Mouse (Mus musculus) kidney, postnatal 0 days (tissue): ENCODE measurements around the gene Gm3336. TPM values are rescaled to one million over a fixed set of nuclear protein-coding genes. Genes with fewer than 3 reads are reported as not detected.

Experiments
- ATAC-seq: fragments of 200-750 bp; cut with Nextera tagmentation; replicated peaks from 2 replicates; pipeline ENCODE4 v1.8.0; 2017; ENCODE audit warnings: low read depth, moderate number of reproducible peaks, moderate TSS enrichment, moderate library complexity; ENCODE audit not compliant: low FRiP score
- DNase-seq: peaks from one replicate; pipeline ENCODE4 v3.0.0-alpha.2; 2016; ENCODE audit warnings: low spot score
- H3K27ac ChIP-seq: fragments of 300-500 bp; sonication (generic); 2 replicates; pipeline ENCODE4 v1.5.1; 2014; ENCODE audit warnings: mild to moderate bottlenecking
- H3K27me3 ChIP-seq: fragments of 300-500 bp; sonication (generic); 2 replicates; pipeline ENCODE4 v1.6.1; 2014; ENCODE audit warnings: low read length, mixed read lengths; ENCODE audit not compliant: insufficient read depth
- H3K36me3 ChIP-seq: fragments of 300-500 bp; sonication (generic); 2 replicates; pipeline ENCODE4 v1.6.1; 2014; ENCODE audit warnings: low read length, mixed read lengths; ENCODE audit not compliant: insufficient read depth
- H3K4me1 ChIP-seq: fragments of 300-500 bp; sonication (generic); replicated peaks from 2 replicates; pipeline ENCODE4 v1.6.1; 2014; ENCODE audit warnings: antibody characterized with exemption, low read length, mixed read lengths; ENCODE audit not compliant: insufficient read depth
- H3K4me2 ChIP-seq: fragments of 300-500 bp; sonication (generic); 2 replicates; pipeline ENCODE4 v1.6.1; 2014; ENCODE audit warnings: mild to moderate bottlenecking, low read length, moderate library complexity, mixed read lengths
- H3K4me3 ChIP-seq: fragments of 300-500 bp; sonication (generic); replicated peaks from 2 replicates; pipeline ENCODE4 v1.5.1; 2014; ENCODE audit warnings: low read depth, low read length
- H3K9ac ChIP-seq: fragments of 300-500 bp; sonication (generic); 2 replicates; pipeline ENCODE4 v1.6.1; 2014; ENCODE audit warnings: low read depth, low read length
- H3K9me3 ChIP-seq: fragments of 300-500 bp; sonication (generic); replicated peaks from 2 replicates; pipeline ENCODE4 v1.6.1; 2016; ENCODE audit warnings: low read length, inconsistent platforms, mixed read lengths
- CTCF ChIP-seq: IDR thresholded peaks from 2 replicates; pipeline ENCODE4 v1.5.1; 2016; ENCODE audit warnings: antibody characterized with exemption, low read depth, mild to moderate bottlenecking, moderate library complexity
- WGBS: fragments of 180-500 bp; shearing (Covaris S2); extraction: QIAGEN DNeasy Blood & Tissue Kit; methylation state at CpG from one replicate; pipeline ENCODE4 v1.1.7; 2014; 5-methylcytosine and 5-hydroxymethylcytosine counted together
- polyA plus RNA-seq: library from polyadenylated mRNA; unstranded; fragments of >200 nt; fragmentation: Nextera tagmentation; extraction: Ambion mirVana; gene quantifications from 2 replicates; pipeline ENCODE4 v1.2.1, GENCODE M21; 2015

Gene Gm3336
- polyA plus RNA-seq, 1 experiment from 2014 or later, result 0.74 TPM

GRCm38 (mm10) chr8:70753151-70753550, 34.8 kb downstream of the Gm3336 start:
- Histone ChIP-seq H3K36me3 (0 out of 2 replicates have a peak, but pooled peaks cover 10% of the 10 kb centered on the region), H3K27me3 (no peaks in the 10 kb centered on the region), H3K4me2 (peak overlapping the region; percentile 44), H3K4me3 (peak overlapping the region; percentile 1; the same call in 1 of the 2 replicates), H3K27ac (peak overlapping the region; percentile 90), H3K4me1 (peaks cover 23% of the 10 kb centered on the region), H3K9ac (peak overlapping the region; percentile 41; the same call in 1 of the 2 replicates), H3K9me3 (no peaks in the 10 kb centered on the region)
- TF ChIP-seq CTCF, result no peak
- peak; percentile 88 for DNase-seq
- WGBS, result 8% methylated on average over 21 of the region's 21 CpGs
- no peak; the same call in 1 of the 2 replicates for ATAC-seq

- ATAC-seq (peak; percentile 96), DNase-seq (peak; percentile 100)
- peak; percentile 12; the same call in 1 of the 2 replicates for TF ChIP-seq CTCF
- H3K27me3 ChIP-seq, result no peaks in the 10 kb centered on the region
- H3K4me3 ChIP-seq, result peak within 1 kb of the TSS; percentile 81
- 8% methylated on average over 37 of the region's 37 CpGs for WGBS
- peak within 1 kb of the TSS; percentile 96 for H3K4me2 ChIP-seq
- H3K9ac ChIP-seq, result peak within 1 kb of the TSS; percentile 82
- peaks cover 29% of the 10 kb centered on the region for H3K4me1 ChIP-seq
- H3K36me3 ChIP-seq, result 0 out of 2 replicates have a peak, but pooled peaks cover 12% of the 10 kb centered on the region
- no peaks in the 10 kb centered on the region for H3K9me3 ChIP-seq
- H3K27ac ChIP-seq, result peak within 1 kb of the TSS; percentile 90
Observed at GRCm38 (mm10) chr8:70754043-70754870, 35.9 kb downstream of the Gm3336 start, which contains the start of gene Rab3a. Gene Rab3a (plus strand): TSS chr8:70754679.

- no peak for TF ChIP-seq CTCF
- Histone ChIP-seq H3K9ac (peak overlapping the region; percentile 82), H3K27me3 (no peaks in the 10 kb centered on the region), H3K4me2 (peak overlapping the region; percentile 96), H3K36me3 (0 out of 2 replicates have a peak, but pooled peaks cover 12% of the 10 kb centered on the region), H3K4me3 (peak overlapping the region; percentile 81), H3K4me1 (peaks cover 34% of the 10 kb centered on the region), H3K9me3 (no peaks in the 10 kb centered on the region), H3K27ac (peak overlapping the region; percentile 77)
- peak; percentile 11 for ATAC-seq
- WGBS, result 11% methylated on average over 47 of the region's 50 CpGs
- no peak for DNase-seq
Observed at GRCm38 (mm10) chr8:70754871-70755660, 36.7 kb downstream of the Gm3336 start.

DNA sequence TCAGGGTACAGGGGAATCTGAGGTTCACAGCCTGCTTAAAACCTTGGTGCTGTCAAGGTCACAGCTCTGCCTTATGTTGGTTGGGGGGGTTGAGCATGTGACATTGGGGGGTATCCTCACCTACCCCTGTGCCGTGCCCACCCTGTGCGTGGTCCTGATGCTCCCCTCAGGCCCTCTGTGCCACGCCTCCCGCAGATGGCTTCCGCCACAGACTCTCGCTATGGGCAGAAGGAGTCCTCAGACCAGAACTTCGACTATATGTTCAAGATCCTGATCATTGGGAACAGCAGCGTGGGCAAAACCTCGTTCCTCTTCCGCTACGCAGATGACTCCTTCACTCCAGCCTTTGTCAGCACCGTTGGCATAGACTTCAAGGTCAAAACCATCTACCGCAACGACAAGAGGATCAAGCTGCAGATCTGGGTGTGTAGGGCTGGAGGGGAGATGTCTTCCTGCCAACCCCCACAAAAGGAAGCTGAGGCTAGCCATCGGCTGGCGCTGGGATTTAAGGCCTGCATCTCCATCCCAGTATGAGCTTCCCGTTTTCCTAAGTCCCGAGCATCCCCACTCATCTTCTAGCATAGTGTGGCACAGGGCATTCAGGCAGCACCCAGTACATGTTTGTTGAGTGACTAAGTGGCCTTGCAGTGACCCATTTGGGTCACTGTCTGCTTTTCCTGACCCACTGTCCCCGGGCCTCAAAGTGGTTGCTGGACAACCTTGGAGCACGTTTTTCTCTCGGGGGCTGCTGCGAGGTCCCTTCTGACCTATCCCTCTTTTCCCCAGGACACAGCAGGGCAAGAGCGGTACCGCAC, 37.5 kb downstream of the Gm3336 start:
- Histone ChIP-seq H3K36me3 (0 out of 2 replicates have a peak, but pooled peaks cover 12% of the 10 kb centered on the region), H3K4me2 (peak overlapping the region; percentile 96), H3K27me3 (no peaks in the 10 kb centered on the region), H3K9me3 (no peaks in the 10 kb centered on the region), H3K9ac (peak overlapping the region; percentile 82; the same call in 1 of the 2 replicates), H3K4me1 (peaks cover 37% of the 10 kb centered on the region), H3K27ac (no peak overlapping the region), H3K4me3 (peak overlapping the region; percentile 81)
- TF ChIP-seq CTCF, result no peak
- no peak for DNase-seq
- 83% methylated on average over 24 of the region's 24 CpGs for WGBS
- ATAC-seq, result no peak

GRCm38 (mm10) chr8:70756476-70757040, 38.2 kb downstream of the Gm3336 start:
- Histone ChIP-seq H3K27me3 (no peaks in the 10 kb centered on the region), H3K4me1 (peaks cover 37% of the 10 kb centered on the region), H3K4me3 (no peak overlapping the region), H3K9ac (no peak overlapping the region), H3K9me3 (no peaks in the 10 kb centered on the region), H3K4me2 (no peak overlapping the region), H3K27ac (no peak overlapping the region), H3K36me3 (0 out of 2 replicates have a peak, but pooled peaks cover 12% of the 10 kb centered on the region)
- WGBS, result 94% methylated on average over 6 of the region's 6 CpGs
- TF ChIP-seq CTCF, result no peak
- DNase-seq (no peak), ATAC-seq (no peak)
